Mouse (Mus musculus) ES-CJ7 (cell line): ENCODE measurements around the gene Gm2075.
"Not testable (repeated sequence)": the region's sequence is repeated elsewhere in the genome, so short reads cannot be mapped to it uniquely, and the experiment has no call there.

Experiments
- DNase-seq: peaks from one replicate; pipeline ENCODE4 v3.0.0; 2011; ENCODE audit warnings: low read depth, low spot score

Gm2075 gene

DNA sequence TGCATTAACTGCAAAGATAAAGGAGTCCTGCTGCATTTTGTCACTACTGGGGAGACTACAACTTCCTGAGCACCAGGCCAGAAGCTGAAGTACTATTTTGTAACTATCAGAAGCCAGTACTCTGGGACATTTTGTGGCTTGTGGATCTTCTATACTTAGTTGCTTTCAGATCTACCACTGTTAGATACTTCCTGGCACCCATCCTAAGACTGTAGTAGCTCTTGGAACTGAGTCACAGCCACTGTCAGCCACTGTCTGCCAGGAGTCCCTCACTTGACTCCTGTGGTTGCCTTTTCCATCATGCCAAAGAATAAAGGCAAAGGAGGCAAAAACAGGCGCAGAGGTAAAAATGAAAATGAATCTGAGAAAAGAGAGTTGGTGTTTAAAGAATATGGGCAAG is at the start of gene Gm2075:
TSS of gene Gm2075 (plus strand) at position 301 of the 400 bp plus-strand sequence.
- not testable (repeated sequence) for DNase-seq

DNA sequence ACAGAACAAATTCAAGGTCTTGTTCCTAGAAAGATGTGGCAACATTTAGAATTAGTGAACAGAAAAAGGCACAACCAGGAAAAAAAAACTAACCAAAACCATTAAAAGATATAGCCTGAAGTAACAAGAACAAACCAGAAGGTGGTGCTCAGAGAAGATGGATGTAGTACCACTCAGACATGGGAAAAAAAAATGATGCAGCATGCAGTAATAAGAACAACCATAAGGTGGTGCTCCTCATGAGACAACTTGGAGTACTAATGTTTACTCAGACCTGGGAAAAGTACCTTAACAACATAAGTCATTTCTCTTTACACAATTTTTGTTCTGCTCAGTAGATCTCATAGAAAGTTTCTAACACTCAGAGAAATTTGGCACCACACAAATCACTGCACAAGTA is 27.6 kb upstream of the Gm2075 start:
- DNase-seq: peak; percentile 27

DNA sequence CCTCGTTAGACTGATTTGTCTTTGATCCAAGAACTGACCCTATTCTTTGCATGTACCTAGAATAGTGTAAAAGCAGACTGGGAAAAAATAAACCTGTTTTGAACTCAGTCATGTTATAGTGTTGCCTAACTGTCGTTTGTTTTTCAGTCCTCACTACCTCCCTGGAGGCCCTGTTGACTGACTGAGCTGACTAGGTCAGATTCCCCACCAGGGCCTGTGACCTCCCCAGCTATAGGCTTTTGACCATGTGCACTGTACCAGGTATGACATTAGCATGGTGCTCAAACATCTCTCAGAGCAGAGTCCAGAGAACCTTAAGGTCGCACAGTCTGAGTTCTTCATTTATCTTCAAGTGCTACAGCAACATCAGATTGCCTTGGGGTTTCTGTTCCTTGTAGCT is 7.5 kb upstream of the Gm2075 start:
- not testable (repeated sequence) for DNase-seq

- not testable (repeated sequence) for DNase-seq
Measured at GRCm38 (mm10) chr12:88018671-88019070, 7.0 kb downstream of the Gm2075 start, which contains the start of gene Gm6803. Gm6803 (minus strand) TSS chr12:88018771.

- DNase-seq: not testable (repeated sequence)
Measured at GRCm38 (mm10) chr12:88026704-88027103, 15.1 kb downstream of the Gm2075 start, which contains the start of gene Gm2056. Gm2056 (plus strand) TSS chr12:88027004.

DNA sequence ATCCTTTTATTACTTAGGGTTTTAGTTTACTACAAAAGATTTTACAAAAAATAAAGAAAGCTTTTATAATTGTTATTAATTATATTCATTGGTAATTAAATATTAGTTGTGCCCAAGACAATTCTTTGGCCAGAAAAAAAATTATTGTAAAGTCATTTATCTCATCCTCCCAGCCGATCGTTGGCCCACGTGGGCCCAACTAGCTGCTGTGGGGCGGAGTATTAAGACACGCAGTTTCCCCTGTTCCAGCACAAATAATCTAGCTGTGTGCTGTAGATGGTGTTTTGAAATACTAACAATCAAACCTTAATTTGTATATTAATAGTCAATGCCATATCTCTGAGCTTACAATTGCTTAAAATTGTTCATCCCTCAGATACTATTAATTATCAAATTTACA is 20.6 kb downstream of the Gm2075 start:
- DNase-seq: not testable (repeated sequence)

- DNase-seq: not testable (repeated sequence)
Measured at GRCm38 (mm10) chr12:88039062-88039461, 27.4 kb downstream of the Gm2075 start.

DNA sequence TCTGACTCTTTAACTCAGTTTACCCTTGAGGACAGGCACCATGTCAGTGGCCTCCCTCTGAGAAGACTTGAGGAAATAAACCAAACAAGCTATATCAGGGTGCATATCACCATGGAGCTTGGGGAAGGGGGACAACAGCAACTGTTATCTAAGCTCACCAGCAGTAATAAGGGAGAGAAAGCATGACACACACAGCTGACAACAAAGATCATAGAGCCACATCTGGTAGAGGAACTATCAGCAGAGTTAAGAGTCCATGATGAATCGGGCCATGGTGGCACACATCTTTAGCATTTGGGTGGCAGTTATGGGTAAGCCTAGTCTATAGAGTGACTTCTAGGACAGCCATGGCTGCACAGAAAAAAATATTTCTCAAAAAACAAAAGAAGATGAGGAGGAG is 28.1 kb downstream of the Gm2075 start:
- not testable (repeated sequence) for DNase-seq

- peak; percentile 90 for DNase-seq
Measured at GRCm38 (mm10) chr12:88045226-88045625, 33.6 kb downstream of the Gm2075 start.
